Mouse (Mus musculus): ENCODE measurements around the gene Tmod3.
A peak's percentile ranks its signal among the peaks of the same experiment; 100 is the strongest.

DNA sequence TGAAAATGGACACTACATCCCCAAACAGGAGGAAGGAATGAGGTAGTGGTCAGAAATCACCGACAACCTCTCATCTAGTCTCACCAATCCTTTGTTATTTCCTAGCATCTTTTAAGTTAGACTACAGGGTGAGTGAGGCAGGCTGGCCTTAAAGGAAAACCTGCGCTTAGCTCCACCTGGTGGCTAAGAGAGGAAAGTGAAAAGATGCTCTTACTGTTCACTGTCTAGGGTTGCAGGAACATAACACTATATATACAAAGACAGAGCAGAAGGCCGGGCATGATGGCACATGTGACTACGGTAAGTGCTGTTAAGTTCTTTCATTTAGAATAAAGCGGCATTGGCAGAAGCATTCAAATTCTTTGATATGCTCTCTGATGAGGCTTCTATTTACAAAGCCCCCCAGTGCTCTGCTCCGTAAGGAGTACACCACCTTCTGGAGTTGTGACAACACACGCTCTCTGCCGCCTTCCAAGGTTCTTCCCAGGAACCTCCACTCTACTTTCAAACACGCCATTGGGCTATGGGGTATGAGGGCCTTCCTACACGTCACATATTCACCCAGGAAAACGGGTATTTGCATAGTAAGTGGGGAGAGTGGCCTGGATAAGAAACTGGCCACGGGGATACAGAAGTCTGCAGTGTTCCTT is 43.9 kb downstream of the Tmod3 start:
- peak; percentile 84 for TF ChIP-seq CTCF (IDR thresholded peaks at IDR 0.05; ENCODE audit: low read depth)
- TF ChIP-seq EP300 (IDR thresholded peaks at IDR 0.05; ENCODE audit: low read depth): no peak

Measured in heart, postnatal 0 days (tissue).